Mouse (Mus musculus) forebrain, embryonic 15.5 days (tissue): ENCODE data around the gene BC049715. TPM values are rescaled to one million over a fixed set of nuclear protein-coding genes. Genes with fewer than 3 reads are reported as not detected.

Experiments used
- ATAC-seq: fragments of 200-750 bp; cut with Nextera tagmentation; replicated peaks from 2 replicates; pipeline ENCODE4 v1.8.0; 2017; ENCODE audit warnings: mild to moderate bottlenecking, moderate TSS enrichment, moderate library complexity
- H3K27ac ChIP-seq: fragments of 300-500 bp; sonication (generic); replicated peaks from 2 replicates; pipeline ENCODE4 v1.5.1; 2015; ENCODE audit warnings: mild to moderate bottlenecking, inconsistent platforms
- H3K27me3 ChIP-seq: fragments of 300-500 bp; sonication (generic); 2 replicates; pipeline ENCODE4 v1.6.1; 2015; ENCODE audit warnings: inconsistent platforms
- H3K36me3 ChIP-seq: fragments of 300-500 bp; sonication (generic); 2 replicates; pipeline ENCODE4 v1.6.1; 2015; ENCODE audit warnings: mild to moderate bottlenecking, inconsistent platforms
- H3K4me1 ChIP-seq: fragments of 300-500 bp; sonication (generic); 2 replicates; pipeline ENCODE4 v1.6.1; 2015; ENCODE audit warnings: inconsistent platforms
- H3K4me2 ChIP-seq: fragments of 300-500 bp; sonication (generic); replicated peaks from 2 replicates; pipeline ENCODE4 v1.6.1; 2015; ENCODE audit warnings: mild to moderate bottlenecking, inconsistent platforms
- H3K4me3 ChIP-seq: fragments of 300-500 bp; sonication (generic); 2 replicates; pipeline ENCODE4 v1.5.1; 2015; ENCODE audit warnings: mild to moderate bottlenecking, inconsistent platforms
- H3K9ac ChIP-seq: fragments of 300-500 bp; sonication (generic); replicated peaks from 2 replicates; pipeline ENCODE4 v1.6.1; 2015; ENCODE audit warnings: mild to moderate bottlenecking, inconsistent platforms
- H3K9me3 ChIP-seq: fragments of 300-500 bp; sonication (generic); 2 replicates; pipeline ENCODE4 v1.6.1; 2016; ENCODE audit warnings: inconsistent platforms
- WGBS: fragments of 180-500 bp; shearing (Covaris S2); methylation state at CpG from one replicate; pipeline ENCODE4 v1.1.7; 2015; ENCODE audit warnings: mixed read lengths; 5-methylcytosine and 5-hydroxymethylcytosine counted together
- polyA plus RNA-seq: library from polyadenylated mRNA; unstranded; fragments of >200 nt; fragmentation: Nextera tagmentation; extraction: Ambion mirVana; gene quantifications from 2 replicates; pipeline ENCODE4 v1.2.1, GENCODE M21; 2015

Gene BC049715
- polyA plus RNA-seq, 1 experiment from 2014 or later: 1.1 TPM

- H3K9me3 ChIP-seq: no peaks in the 10 kb centered on the region
- H3K36me3 ChIP-seq: no peaks in the 10 kb centered on the region
- no peak overlapping the region for H3K4me2 ChIP-seq
- no peaks in the 10 kb centered on the region for H3K27me3 ChIP-seq
- no peak overlapping the region for H3K4me3 ChIP-seq
- 79% methylated on average over 2 of the region's 2 CpGs for WGBS
- 0 out of 2 replicates have a peak, but pooled peaks cover 4% of the 10 kb centered on the region for H3K4me1 ChIP-seq
- H3K9ac ChIP-seq: no peak overlapping the region
- H3K27ac ChIP-seq: no peak overlapping the region
- no peak for ATAC-seq
These were observed 27.8 kb downstream of the BC049715 start for GRCm38 (mm10) chr6:136855183-136855582.

- H3K9ac ChIP-seq: no peak overlapping the region
- WGBS: 63% methylated on average over 14 of the region's 14 CpGs
- H3K27me3 ChIP-seq: no peaks in the 10 kb centered on the region
- H3K9me3 ChIP-seq: no peaks in the 10 kb centered on the region
- no peak overlapping the region for H3K4me3 ChIP-seq
- no peaks in the 10 kb centered on the region for H3K36me3 ChIP-seq
- 0 out of 2 replicates have a peak, but pooled peaks cover 4% of the 10 kb centered on the region for H3K4me1 ChIP-seq
- no peak overlapping the region for H3K4me2 ChIP-seq
- no peak for ATAC-seq
- H3K27ac ChIP-seq: no peak overlapping the region
These were observed 28.7 kb downstream of the BC049715 start for GRCm38 (mm10) chr6:136856071-136856636.

GRCm38 (mm10) chr6:136857186-136857872 is 29.9 kb downstream of the BC049715 start, which contains the start of gene Art4:
TSS of gene Art4 (minus strand) at chr6:136857733.
- Histone ChIP-seq H3K4me2 (no peak within 1 kb of the TSS), H3K4me1 (0 out of 2 replicates have a peak, but pooled peaks cover 4% of the 10 kb centered on the region), H3K9ac (no peak within 1 kb of the TSS), H3K4me3 (no peak within 1 kb of the TSS), H3K36me3 (no peaks in the 10 kb centered on the region), H3K9me3 (no peaks in the 10 kb centered on the region), H3K27ac (no peak within 1 kb of the TSS), H3K27me3 (no peaks in the 10 kb centered on the region)
- 80% methylated on average over 18 of the region's 18 CpGs for WGBS
- ATAC-seq: no peak

- H3K36me3 ChIP-seq: no peaks in the 10 kb centered on the region
- H3K4me1 ChIP-seq: 0 out of 2 replicates have a peak, but pooled peaks cover under 1% of the 10 kb centered on the region
- no peak overlapping the region for H3K4me2 ChIP-seq
- 68% methylated on average over 11 of the region's 11 CpGs for WGBS
- no peak overlapping the region for H3K9ac ChIP-seq
- H3K27ac ChIP-seq: no peak overlapping the region
- no peak for ATAC-seq
- no peak overlapping the region for H3K4me3 ChIP-seq
- H3K27me3 ChIP-seq: no peaks in the 10 kb centered on the region
- H3K9me3 ChIP-seq: no peaks in the 10 kb centered on the region
These were observed 30.4 kb downstream of the BC049715 start for GRCm38 (mm10) chr6:136857873-136858260.

- H3K4me2 ChIP-seq: no peak overlapping the region
- H3K27ac ChIP-seq: no peak overlapping the region
- 84% methylated on average over 8 of the region's 8 CpGs for WGBS
- no peaks in the 10 kb centered on the region for H3K9me3 ChIP-seq
- no peak overlapping the region for H3K9ac ChIP-seq
- H3K36me3 ChIP-seq: no peaks in the 10 kb centered on the region
- no peak for ATAC-seq
- no peaks in the 10 kb centered on the region for H3K27me3 ChIP-seq
- H3K4me1 ChIP-seq: no peaks in the 10 kb centered on the region
- no peak overlapping the region for H3K4me3 ChIP-seq
These were observed 31.0 kb downstream of the BC049715 start for GRCm38 (mm10) chr6:136858420-136858819.

GRCm38 (mm10) chr6:136861020-136861419 is 33.6 kb downstream of the BC049715 start:
- no peaks in the 10 kb centered on the region for H3K27me3 ChIP-seq
- H3K9me3 ChIP-seq: no peaks in the 10 kb centered on the region
- H3K4me3 ChIP-seq: no peak overlapping the region
- peak; percentile 68; the same call in 1 of the 2 replicates for ATAC-seq
- no peaks in the 10 kb centered on the region for H3K36me3 ChIP-seq
- 49% methylated on average over 9 of the region's 9 CpGs for WGBS
- H3K4me1 ChIP-seq: no peaks in the 10 kb centered on the region
- no peak overlapping the region for H3K4me2 ChIP-seq
- no peak overlapping the region for H3K9ac ChIP-seq
- no peak overlapping the region for H3K27ac ChIP-seq

- H3K27me3 ChIP-seq: no peaks in the 10 kb centered on the region
- H3K9ac ChIP-seq: no peak overlapping the region
- no peak overlapping the region for H3K4me2 ChIP-seq
- WGBS: 91% methylated on average over 5 of the region's 5 CpGs
- H3K9me3 ChIP-seq: no peaks in the 10 kb centered on the region
- H3K4me3 ChIP-seq: no peak overlapping the region
- H3K4me1 ChIP-seq: no peaks in the 10 kb centered on the region
- no peak overlapping the region for H3K27ac ChIP-seq
- no peaks in the 10 kb centered on the region for H3K36me3 ChIP-seq
- no peak for ATAC-seq
These were observed 37.9 kb downstream of the BC049715 start for GRCm38 (mm10) chr6:136865360-136865759.

GRCm38 (mm10) chr6:136866150-136866549 is 38.7 kb downstream of the BC049715 start:
- ATAC-seq: no peak
- Histone ChIP-seq H3K4me3 (no peak overlapping the region), H3K27me3 (no peaks in the 10 kb centered on the region), H3K4me2 (no peak overlapping the region), H3K4me1 (no peaks in the 10 kb centered on the region), H3K27ac (no peak overlapping the region), H3K36me3 (no peaks in the 10 kb centered on the region), H3K9ac (no peak overlapping the region), H3K9me3 (no peaks in the 10 kb centered on the region)
- 82% methylated on average over 4 of the region's 4 CpGs for WGBS

- Histone ChIP-seq H3K4me1 (peaks cover under 1% of the 10 kb centered on the region; the same call in 1 of the 2 replicates), H3K9ac (no peak overlapping the region), H3K36me3 (no peaks in the 10 kb centered on the region), H3K9me3 (no peaks in the 10 kb centered on the region), H3K27me3 (no peaks in the 10 kb centered on the region), H3K27ac (no peak overlapping the region), H3K4me3 (no peak overlapping the region), H3K4me2 (no peak overlapping the region)
- WGBS: 83% methylated on average over 5 of the region's 5 CpGs
- no peak for ATAC-seq
These were observed 41.5 kb downstream of the BC049715 start for GRCm38 (mm10) chr6:136868921-136869320.

GRCm38 (mm10) chr6:136874599-136874998 is 47.2 kb downstream of the BC049715 start:
- Histone ChIP-seq H3K36me3 (no peaks in the 10 kb centered on the region), H3K27ac (no peak overlapping the region), H3K4me3 (no peak overlapping the region), H3K9ac (no peak overlapping the region), H3K4me2 (no peak overlapping the region), H3K27me3 (no peaks in the 10 kb centered on the region), H3K4me1 (peaks cover 16% of the 10 kb centered on the region), H3K9me3 (no peaks in the 10 kb centered on the region)
- 15% methylated on average over 8 of the region's 8 CpGs for WGBS
- no peak for ATAC-seq

GRCm38 (mm10) chr6:136875670-136876069 is 48.2 kb downstream of the BC049715 start, which contains the start of gene Mgp:
TSS of gene Mgp (minus strand) at chr6:136875823.
- Histone ChIP-seq H3K9ac (no peak within 1 kb of the TSS), H3K27ac (no peak within 1 kb of the TSS), H3K4me3 (no peak within 1 kb of the TSS), H3K9me3 (no peaks in the 10 kb centered on the region), H3K4me1 (peaks cover 16% of the 10 kb centered on the region), H3K36me3 (no peaks in the 10 kb centered on the region), H3K27me3 (no peaks in the 10 kb centered on the region), H3K4me2 (no peak within 1 kb of the TSS)
- 57% methylated on average over 9 of the region's 9 CpGs for WGBS
- ATAC-seq: no peak

GRCm38 (mm10) chr6:136881678-136882077 is 54.3 kb downstream of the BC049715 start:
- H3K4me3 ChIP-seq: no peak overlapping the region
- H3K9me3 ChIP-seq: no peaks in the 10 kb centered on the region
- no peak overlapping the region for H3K4me2 ChIP-seq
- WGBS: 80% methylated on average over 8 of the region's 8 CpGs
- no peaks in the 10 kb centered on the region for H3K36me3 ChIP-seq
- no peak for ATAC-seq
- no peak overlapping the region for H3K9ac ChIP-seq
- H3K4me1 ChIP-seq: no peaks in the 10 kb centered on the region
- no peaks in the 10 kb centered on the region for H3K27me3 ChIP-seq
- H3K27ac ChIP-seq: no peak overlapping the region
